Mouse (Mus musculus) erythroid progenitor cell, adult 5-6 weeks (primary cell): ENCODE results near the gene Bcar3. TPM values are rescaled to one million over a fixed set of nuclear protein-coding genes. Genes with fewer than 3 reads are reported as not detected.

Experiments
- ATAC-seq: replicated peaks from 2 replicates; pipeline ENCODE4 v1.8.0; 2016; ENCODE audit warnings: moderate number of reproducible peaks, mild to moderate bottlenecking, moderate TSS enrichment, inconsistent platforms; ENCODE audit not compliant: poor library complexity, low FRiP score, severe bottlenecking
- total RNA-seq, 2 experiments: library from RNA; stranded (forward) in 1 of 2; stranded (reverse) in 1 of 2; fragments of 150-400 nt in 1 of 2; fragments of 186-747, 209-891 nt in 1 of 2; gene quantifications; 2 replicates each; pipeline versions ENCODE4 v1.2.3 to v1.2.4; 2015 to 2017; ENCODE audit warnings: low replicate concordance in 2 of 2

Gene Bcar3
- total RNA-seq, 2 experiments from 2014 or later: not detected

- no peak for ATAC-seq
These were observed 144.3 kb downstream of the Bcar3 start for GRCm38 (mm10) chr3:122438143-122438825.

GRCm38 (mm10) chr3:122445696-122446095 lies 151.8 kb downstream of the Bcar3 start:
- no peak for ATAC-seq

- ATAC-seq: no peak
These were observed 152.7 kb downstream of the Bcar3 start for GRCm38 (mm10) chr3:122446678-122447077.

GRCm38 (mm10) chr3:122448196-122448595 lies 154.3 kb downstream of the Bcar3 start:
- ATAC-seq: no peak

- ATAC-seq: no peak; the same call in 1 of the 2 replicates
These were observed 156.1 kb downstream of the Bcar3 start for GRCm38 (mm10) chr3:122450041-122450440.

GRCm38 (mm10) chr3:122453875-122454274 lies 159.9 kb downstream of the Bcar3 start:
- ATAC-seq: no peak

- no peak for ATAC-seq
These were observed 162.2 kb downstream of the Bcar3 start for GRCm38 (mm10) chr3:122456156-122456555.

GRCm38 (mm10) chr3:122456807-122457206 lies 162.9 kb downstream of the Bcar3 start:
- ATAC-seq: no peak

GRCm38 (mm10) chr3:122457723-122458122 lies 163.8 kb downstream of the Bcar3 start:
- no peak for ATAC-seq

- no peak for ATAC-seq
These were observed 164.8 kb downstream of the Bcar3 start for GRCm38 (mm10) chr3:122458743-122459142.

GRCm38 (mm10) chr3:122460848-122461511 lies 167.0 kb downstream of the Bcar3 start:
- ATAC-seq: no peak

- no peak for ATAC-seq
These were observed 167.6 kb downstream of the Bcar3 start for GRCm38 (mm10) chr3:122461512-122461881.

- ATAC-seq: no peak
These were observed 168.3 kb downstream of the Bcar3 start for GRCm38 (mm10) chr3:122461932-122462871.

- no peak for ATAC-seq
These were observed 169.2 kb downstream of the Bcar3 start for GRCm38 (mm10) chr3:122463166-122463565.

GRCm38 (mm10) chr3:122466100-122466730 lies 172.3 kb downstream of the Bcar3 start:
- no peak for ATAC-seq

GRCm38 (mm10) chr3:122467977-122468376 lies 174.0 kb downstream of the Bcar3 start:
- ATAC-seq: peak; percentile 42; the same call in 1 of the 2 replicates

GRCm38 (mm10) chr3:122470326-122471016 lies 176.5 kb downstream of the Bcar3 start:
- ATAC-seq: no peak

GRCm38 (mm10) chr3:122471017-122471721 lies 177.2 kb downstream of the Bcar3 start:
- ATAC-seq: no peak

- ATAC-seq: no peak
These were observed 178.5 kb downstream of the Bcar3 start for GRCm38 (mm10) chr3:122472412-122472811.
